Mouse (Mus musculus) layer of hippocampus, adult 2 months (tissue): ENCODE results near the gene Hoxa3. TPM values are rescaled to one million over a fixed set of nuclear protein-coding genes. Genes with fewer than 3 reads are reported as not detected.

ENCODE experiments used
- DNase-seq, 2 experiments: peaks; one replicate each; pipeline ENCODE4 v3.0.0; 2022; ENCODE audit warnings: low spot score in 2 of 2
- H3K27ac ChIP-seq: fragments of 200-600 bp; 2 replicates; pipeline ENCODE4 v1.8.1; 2022
- H3K4me3 ChIP-seq: fragments of 200-600 bp; 2 replicates; pipeline ENCODE4 v1.8.1; 2022; ENCODE audit warnings: mild to moderate bottlenecking
- CTCF ChIP-seq: fragments of 200-600 bp; conservative IDR thresholded peaks from 2 replicates; pipeline ENCODE4 v1.8.1; 2022; ENCODE audit warnings: antibody characterized with exemption, mild to moderate bottlenecking, moderate library complexity
- total RNA-seq, 2 experiments: library from RNA; stranded (reverse); gene quantifications; 2 replicates each; pipeline ENCODE4 v1.2.3; 2021

The Hoxa3 gene
- total RNA-seq, 2 experiments from 2014 or later = not detected

GRCm38 (mm10) chr6:52208072-52208867 lies 4.9 kb downstream of the Hoxa3 start, which contains the start of gene Hoxa6:
Hoxa6 (minus strand) TSS chr6:52208722.
- Histone ChIP-seq H3K4me3 (no peak within 1 kb of the TSS), H3K27ac (no peak within 1 kb of the TSS)
- TF ChIP-seq CTCF = no peak
- no peak for DNase-seq

DNA sequence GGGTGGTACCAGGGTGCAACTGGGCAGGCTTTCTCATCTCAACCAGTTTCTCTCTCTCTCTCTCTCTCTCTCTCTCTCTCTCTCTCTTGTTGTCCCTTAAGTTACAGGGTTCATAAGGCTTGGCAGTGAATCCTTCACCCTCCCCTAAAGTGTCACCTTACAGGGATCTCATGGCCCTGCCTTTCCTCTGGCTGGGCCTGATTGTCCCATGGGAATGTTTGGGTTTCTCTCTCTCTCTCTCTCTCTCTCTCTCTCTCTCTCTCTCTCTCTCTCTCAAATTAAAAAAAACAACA lies 5.5 kb downstream of the Hoxa3 start:
- Histone ChIP-seq H3K4me3 (no peak overlapping the region), H3K27ac (no peak overlapping the region)
- TF ChIP-seq CTCF = no peak
- DNase-seq = no peak

DNA sequence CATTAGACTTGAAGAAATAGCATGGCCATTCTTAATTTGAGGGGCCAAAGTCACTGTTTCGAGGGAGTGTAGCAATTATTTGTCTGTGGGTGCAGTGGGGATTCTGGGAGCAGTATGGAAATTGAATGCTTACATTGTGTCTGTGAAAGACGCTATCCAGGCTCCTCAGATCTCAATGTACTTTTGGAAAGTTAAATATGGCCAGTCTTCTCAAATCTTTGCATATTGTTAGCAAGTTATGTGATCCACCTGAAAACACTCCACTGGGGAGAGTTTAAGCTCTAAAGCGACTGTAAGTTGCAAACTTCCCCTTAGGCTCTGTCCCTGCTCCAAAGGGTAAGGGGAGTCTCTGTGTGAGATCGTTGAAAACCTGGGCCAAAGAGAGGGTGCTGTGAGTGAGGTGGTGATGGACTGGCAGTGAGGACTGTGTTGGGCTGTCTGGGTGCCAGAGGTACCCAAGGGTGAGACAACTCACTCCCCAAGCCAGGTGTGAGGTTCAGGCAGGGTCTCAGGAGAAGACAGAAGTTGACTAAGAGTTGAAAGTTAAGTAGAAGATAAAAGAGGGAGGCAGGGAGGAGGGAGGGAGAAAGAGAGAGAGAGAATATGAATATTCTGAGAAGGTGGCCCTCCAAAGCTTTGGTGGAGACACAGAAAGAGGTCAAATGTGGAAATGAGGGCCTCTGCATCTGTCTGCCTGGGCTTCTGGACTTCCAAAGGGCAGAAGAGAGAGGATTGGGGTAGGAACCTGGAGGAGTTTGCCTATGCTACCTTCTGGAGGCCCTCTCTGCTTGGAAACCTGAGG lies 6.1 kb downstream of the Hoxa3 start:
- no peak overlapping the region for H3K4me3 ChIP-seq
- no peak overlapping the region for H3K27ac ChIP-seq
- TF ChIP-seq CTCF = no peak
- no peak for DNase-seq

GRCm38 (mm10) chr6:52205638-52206621 lies 7.2 kb downstream of the Hoxa3 start:
- TF ChIP-seq CTCF = no peak
- no peak for DNase-seq
- no peak overlapping the region for H3K4me3 ChIP-seq
- no peak overlapping the region for H3K27ac ChIP-seq

DNA sequence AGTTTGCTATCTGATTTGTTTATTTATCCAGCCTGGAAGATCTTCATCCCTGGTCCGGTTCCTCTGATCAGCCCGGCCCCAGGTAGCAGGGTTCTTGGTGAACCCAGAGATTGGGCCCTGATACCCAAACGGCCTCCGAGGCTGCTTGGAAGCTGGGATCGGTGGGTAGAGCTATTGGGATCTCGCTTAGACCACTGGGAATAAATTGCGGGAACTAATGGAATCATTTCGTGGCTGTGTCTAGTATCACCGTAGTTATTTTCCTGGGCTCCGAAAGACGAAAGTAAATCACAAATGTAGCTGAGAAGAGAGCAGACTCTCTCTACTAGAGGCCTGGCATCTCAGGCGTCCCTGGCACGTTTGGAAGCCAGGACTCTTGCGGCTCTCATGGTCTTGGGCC lies 7.9 kb downstream of the Hoxa3 start:
- Histone ChIP-seq H3K4me3 (no peak overlapping the region), H3K27ac (no peak overlapping the region)
- no peak for TF ChIP-seq CTCF
- no peak for DNase-seq

- Histone ChIP-seq H3K4me3 (no peak within 1 kb of the TSS), H3K27ac (no peak within 1 kb of the TSS)
- DNase-seq = no peak
- peak; percentile 75 for TF ChIP-seq CTCF
Observed at GRCm38 (mm10) chr6:52204050-52204752, 8.9 kb downstream of the Hoxa3 start, which contains the start of gene Hoxa5. Hoxa5 (minus strand) TSS chr6:52204587.

- H3K27ac ChIP-seq = no peak overlapping the region
- no peak for TF ChIP-seq CTCF
- no peak for DNase-seq
- H3K4me3 ChIP-seq = no peak overlapping the region
Observed at GRCm38 (mm10) chr6:52203371-52204049, 9.6 kb downstream of the Hoxa3 start.

DNA sequence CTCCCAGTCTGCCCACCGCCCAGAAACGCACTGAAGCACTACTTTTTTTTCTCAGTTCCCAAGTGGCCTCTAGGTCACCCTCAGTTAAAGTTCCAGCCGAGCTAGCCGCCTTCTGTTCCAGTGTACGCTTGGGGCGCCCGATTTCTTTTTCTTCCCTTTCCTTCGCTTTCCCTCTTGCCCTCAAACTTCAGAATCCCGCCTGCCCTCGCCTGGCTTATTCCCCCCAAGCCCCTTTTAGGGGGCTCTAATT lies 10.1 kb downstream of the Hoxa3 start:
- H3K27ac ChIP-seq = no peak overlapping the region
- no peak for DNase-seq
- H3K4me3 ChIP-seq = no peak overlapping the region
- no peak for TF ChIP-seq CTCF

- TF ChIP-seq CTCF = no peak
- H3K27ac ChIP-seq = no peak overlapping the region
- no peak overlapping the region for H3K4me3 ChIP-seq
- no peak for DNase-seq
Observed at GRCm38 (mm10) chr6:52202362-52203120, 10.6 kb downstream of the Hoxa3 start.

- H3K4me3 ChIP-seq = no peak overlapping the region
- no peak overlapping the region for H3K27ac ChIP-seq
- DNase-seq = no peak
- no peak for TF ChIP-seq CTCF
Observed at GRCm38 (mm10) chr6:52201269-52201668, 11.9 kb downstream of the Hoxa3 start.

GRCm38 (mm10) chr6:52200751-52201250 lies 12.3 kb downstream of the Hoxa3 start:
- H3K27ac ChIP-seq = no peak overlapping the region
- H3K4me3 ChIP-seq = no peak overlapping the region
- no peak for DNase-seq
- no peak for TF ChIP-seq CTCF
